Mouse (Mus musculus): ENCODE results near the gene Olfr1512.

DNA sequence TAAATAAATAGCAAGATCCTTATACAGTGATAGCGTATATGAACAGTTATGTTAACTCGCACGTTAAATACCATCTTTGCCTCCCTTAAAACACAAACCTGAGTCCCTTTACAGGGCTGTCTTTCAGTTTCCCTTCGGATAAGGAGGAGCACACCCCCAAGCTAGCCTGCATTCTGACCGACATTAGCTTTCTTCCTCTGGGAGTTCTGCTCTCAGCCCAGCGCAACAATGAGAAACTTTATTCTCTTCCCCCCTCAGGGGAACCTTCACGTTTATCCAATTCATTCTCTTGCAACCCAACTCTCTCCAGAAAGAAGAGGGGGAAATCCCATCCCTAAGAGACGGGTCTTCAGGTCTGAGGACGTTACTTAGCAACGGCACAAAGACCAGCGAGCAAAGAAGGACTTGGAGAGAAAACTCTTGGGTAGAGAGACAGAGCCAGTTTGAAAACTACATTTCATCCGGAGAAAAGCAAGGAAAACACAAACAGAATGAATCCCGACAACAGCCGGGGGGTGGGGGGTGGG lies 51.5 kb downstream of the Olfr1512 start:
- TF ChIP-seq CTCF (IDR thresholded peaks at IDR 0.05; ENCODE audit: insufficient read depth, low read depth, low read length): no peak
- no peak for TF ChIP-seq POLR2A (IDR thresholded peaks at IDR 0.05; ENCODE audit: insufficient read depth, low read depth, low read length)
